Mouse (Mus musculus): ENCODE measurements around the gene Pmm1. TPM values are rescaled to one million over a fixed set of nuclear protein-coding genes. Genes with fewer than 3 reads are reported as not detected.

Pmm1 gene
- polyA plus RNA-seq (2014; fragmentation: Nextera tagmentation; extraction: Ambion mirVana): 18.3 and 19.7 TPM in 2 replicates

GRCm38 (mm10) chr15:81960171-81961077, at the start of gene Pmm1:
Gene Pmm1, minus strand, starts transcription at chr15:81960930.
- Histone ChIP-seq H3K4me2 (ENCODE audit: low read length) (peak within 1 kb of the TSS; percentile 99), H3K4me1 (ENCODE audit: control insufficient read depth in 2 of 2, insufficient read depth in 2 of 2, low read length in 2 of 2) (0 out of 4 replicates have a peak, but pooled peaks cover 0 to 6% of the 10 kb centered on the region in 2 experiments), H3K9me3 (ENCODE audit: control insufficient read depth, low read length) (no peaks in the 10 kb centered on the region), H3K27ac (replicated peaks in 1 of 2; ENCODE audit: control insufficient read depth in 1 of 2, insufficient read depth in 1 of 2, low read depth in 2 of 2, low read length in 2 of 2) (peak within 1 kb of the TSS; percentile 72 to 74), H3K9ac (ENCODE audit: low read length) (peak within 1 kb of the TSS; percentile 77), H3K4me3 (ENCODE audit: control insufficient read depth in 1 of 2, insufficient read depth in 1 of 2, low read depth in 1 of 2, low read length in 2 of 2) (peak within 1 kb of the TSS; percentile 58 to 70), H3K27me3 (ENCODE audit: control insufficient read depth, insufficient read depth, low read length) (no peaks in the 10 kb centered on the region), H3K36me3 (ENCODE audit: control insufficient read depth, insufficient read depth, low read length) (no peaks in the 10 kb centered on the region)
- ATAC-seq (ENCODE audit: insufficient number of reproducible peaks, insufficient read depth, low FRiP score, low read depth): peak; percentile 97
- WGBS: 1% methylated on average over 77 of the region's 77 CpGs

- Histone ChIP-seq H3K4me1 (ENCODE audit: control insufficient read depth in 2 of 2, insufficient read depth in 2 of 2, low read length in 2 of 2) (no peaks in the 10 kb centered on the region), H3K4me2 (ENCODE audit: low read length) (no peak overlapping the region)
- 90% methylated on average over 8 of the region's 8 CpGs for WGBS
Observed at GRCm38 (mm10) chr15:82004257-82004656, 43.5 kb upstream of the Pmm1 start.

DNA sequence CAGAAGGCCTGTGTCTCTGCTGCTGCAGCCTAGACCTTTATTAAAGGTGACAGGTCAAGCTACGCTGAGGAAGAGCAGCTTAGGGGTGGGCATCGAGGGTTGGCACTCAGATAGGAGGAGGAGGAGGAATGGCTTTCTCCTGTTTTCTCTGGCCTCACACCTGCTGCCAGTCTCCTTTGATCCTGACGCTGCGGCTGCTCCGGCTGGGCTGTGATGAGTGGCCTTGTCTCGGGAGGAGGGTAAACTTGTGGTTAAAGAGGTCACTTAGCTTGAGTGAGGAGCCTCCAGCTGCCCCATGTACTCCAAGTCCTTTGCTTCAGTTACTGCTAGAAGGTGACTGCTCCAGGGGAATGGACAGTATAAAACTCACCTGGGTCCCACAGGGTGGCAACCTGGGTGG, 33.3 kb upstream of the Pmm1 start:
- peaks cover 59% of the 10 kb centered on the region for H3K36me3 ChIP-seq (ENCODE audit: control insufficient read depth, insufficient read depth, low read length)
- no peak for ATAC-seq (ENCODE audit: insufficient number of reproducible peaks, insufficient read depth, low FRiP score, low read depth)
- no peaks in the 10 kb centered on the region for H3K27me3 ChIP-seq (ENCODE audit: control insufficient read depth, insufficient read depth, low read length)
- H3K4me2 ChIP-seq (ENCODE audit: low read length): no peak overlapping the region
- no peak overlapping the region for H3K27ac ChIP-seq (replicated peaks in 1 of 2; ENCODE audit: control insufficient read depth in 1 of 2, insufficient read depth in 1 of 2, low read depth in 2 of 2, low read length in 2 of 2)
- H3K9me3 ChIP-seq (ENCODE audit: control insufficient read depth, low read length): no peaks in the 10 kb centered on the region
- no peak overlapping the region for H3K9ac ChIP-seq (ENCODE audit: low read length)
- no peak overlapping the region for H3K4me3 ChIP-seq (ENCODE audit: control insufficient read depth in 1 of 2, insufficient read depth in 1 of 2, low read depth in 1 of 2, low read length in 2 of 2)
- WGBS: 65% methylated on average over 6 of the region's 6 CpGs
- H3K4me1 ChIP-seq (ENCODE audit: control insufficient read depth in 2 of 2, insufficient read depth in 2 of 2, low read length in 2 of 2): peaks cover 10 to 15% of the 10 kb centered on the region in 2 experiments

More at GRCm38 (mm10) chr15:82004257-82004656, 43.5 kb upstream of the Pmm1 start:
- Histone ChIP-seq H3K9ac (ENCODE audit: low read length) (no peak overlapping the region), H3K27me3 (ENCODE audit: control insufficient read depth, insufficient read depth, low read length) (no peaks in the 10 kb centered on the region), H3K36me3 (ENCODE audit: control insufficient read depth, insufficient read depth, low read length) (peaks cover 21% of the 10 kb centered on the region), H3K9me3 (ENCODE audit: control insufficient read depth, low read length) (no peaks in the 10 kb centered on the region), H3K4me3 (ENCODE audit: control insufficient read depth in 1 of 2, insufficient read depth in 1 of 2, low read depth in 1 of 2, low read length in 2 of 2) (no peak overlapping the region), H3K27ac (replicated peaks in 1 of 2; ENCODE audit: control insufficient read depth in 1 of 2, insufficient read depth in 1 of 2, low read depth in 2 of 2, low read length in 2 of 2) (no peak overlapping the region)
- ATAC-seq (ENCODE audit: insufficient number of reproducible peaks, insufficient read depth, low FRiP score, low read depth): no peak

DNA sequence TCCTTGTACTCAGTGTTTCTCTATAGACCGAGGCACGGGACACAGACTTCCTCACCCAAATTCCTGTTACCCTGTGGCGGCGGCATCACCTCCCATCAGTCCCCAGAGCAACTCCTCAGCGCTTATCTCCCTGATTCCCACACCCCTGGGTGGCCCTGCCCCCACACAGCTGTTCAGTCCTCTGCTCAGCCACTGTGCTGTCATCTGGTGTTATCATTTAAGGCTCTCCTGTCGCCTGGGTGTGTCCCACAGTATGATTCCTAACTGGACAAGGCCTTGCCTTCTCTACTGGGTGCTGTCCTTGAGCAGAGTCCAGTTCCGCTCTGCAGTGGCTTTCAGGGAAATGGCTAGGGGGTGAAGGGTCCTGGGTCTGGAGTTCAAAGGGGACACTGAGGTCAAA, 29.8 kb upstream of the Pmm1 start:
- Histone ChIP-seq H3K4me3 (ENCODE audit: control insufficient read depth in 1 of 2, insufficient read depth in 1 of 2, low read depth in 1 of 2, low read length in 2 of 2) (no peak overlapping the region), H3K9me3 (ENCODE audit: control insufficient read depth, low read length) (no peaks in the 10 kb centered on the region), H3K27ac (replicated peaks in 1 of 2; ENCODE audit: control insufficient read depth in 1 of 2, insufficient read depth in 1 of 2, low read depth in 2 of 2, low read length in 2 of 2) (no peak overlapping the region; a peak in 1 of 4 replicates), H3K4me2 (ENCODE audit: low read length) (no peak overlapping the region), H3K9ac (ENCODE audit: low read length) (no peak overlapping the region), H3K36me3 (ENCODE audit: control insufficient read depth, insufficient read depth, low read length) (peaks cover 30% of the 10 kb centered on the region), H3K27me3 (ENCODE audit: control insufficient read depth, insufficient read depth, low read length) (no peaks in the 10 kb centered on the region), H3K4me1 (ENCODE audit: control insufficient read depth in 2 of 2, insufficient read depth in 2 of 2, low read length in 2 of 2) (peaks cover 10 to 15% of the 10 kb centered on the region in 2 experiments)
- no peak for ATAC-seq (ENCODE audit: insufficient number of reproducible peaks, insufficient read depth, low FRiP score, low read depth)
- 14% methylated on average over 7 of the region's 7 CpGs for WGBS

DNA sequence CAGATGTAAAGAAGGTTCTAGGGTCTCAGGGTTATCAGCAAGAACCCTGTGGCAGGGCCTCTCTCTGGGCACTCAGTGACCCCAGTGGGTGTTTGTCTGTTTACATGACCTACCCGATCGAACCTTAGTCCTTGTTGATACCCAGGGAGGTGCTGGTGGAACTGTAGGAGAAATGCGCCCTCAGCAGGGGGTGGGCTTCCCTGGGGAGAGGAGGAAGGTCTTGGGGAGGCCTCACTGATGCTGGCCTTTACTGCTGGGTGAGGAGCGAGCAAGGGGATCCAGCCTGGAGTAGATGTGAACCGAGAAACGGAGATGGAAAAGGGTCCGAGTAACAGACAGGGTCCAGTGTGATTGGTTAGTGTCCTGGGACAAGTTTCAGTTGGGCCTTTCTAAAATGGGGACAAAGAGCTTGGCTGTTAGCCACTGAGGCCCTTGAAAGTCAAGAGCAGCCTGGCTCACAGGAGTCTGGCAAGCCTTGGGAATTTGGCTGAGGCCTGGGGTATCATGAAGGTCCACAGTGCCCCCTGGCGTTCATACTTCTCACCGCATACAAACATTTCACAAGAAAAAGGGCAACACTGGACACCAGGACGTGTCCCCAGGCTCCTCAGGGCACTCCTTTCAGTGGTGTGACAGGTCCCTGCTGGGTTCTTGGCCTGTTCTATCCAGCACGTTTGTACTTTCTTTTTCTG, 28.8 kb upstream of the Pmm1 start:
- no peaks in the 10 kb centered on the region for H3K9me3 ChIP-seq (ENCODE audit: control insufficient read depth, low read length)
- WGBS: 31% methylated on average over 11 of the region's 11 CpGs
- H3K36me3 ChIP-seq (ENCODE audit: control insufficient read depth, insufficient read depth, low read length): peaks cover 19% of the 10 kb centered on the region
- no peaks in the 10 kb centered on the region for H3K27me3 ChIP-seq (ENCODE audit: control insufficient read depth, insufficient read depth, low read length)
- no peak overlapping the region for H3K4me2 ChIP-seq (ENCODE audit: low read length)
- H3K9ac ChIP-seq (ENCODE audit: low read length): peak overlapping the region; percentile 51; the same call in 1 of the 2 replicates
- ATAC-seq (ENCODE audit: insufficient number of reproducible peaks, insufficient read depth, low FRiP score, low read depth): 0 out of 2 replicates have a peak, but pooled peaks have one; percentile 45
- peaks cover 10 to 15% of the 10 kb centered on the region in 2 experiments for H3K4me1 ChIP-seq (ENCODE audit: control insufficient read depth in 2 of 2, insufficient read depth in 2 of 2, low read length in 2 of 2)
- no peak overlapping the region for H3K27ac ChIP-seq (replicated peaks in 1 of 2; ENCODE audit: control insufficient read depth in 1 of 2, insufficient read depth in 1 of 2, low read depth in 2 of 2, low read length in 2 of 2)
- H3K4me3 ChIP-seq (ENCODE audit: control insufficient read depth in 1 of 2, insufficient read depth in 1 of 2, low read depth in 1 of 2, low read length in 2 of 2): no peak overlapping the region

DNA sequence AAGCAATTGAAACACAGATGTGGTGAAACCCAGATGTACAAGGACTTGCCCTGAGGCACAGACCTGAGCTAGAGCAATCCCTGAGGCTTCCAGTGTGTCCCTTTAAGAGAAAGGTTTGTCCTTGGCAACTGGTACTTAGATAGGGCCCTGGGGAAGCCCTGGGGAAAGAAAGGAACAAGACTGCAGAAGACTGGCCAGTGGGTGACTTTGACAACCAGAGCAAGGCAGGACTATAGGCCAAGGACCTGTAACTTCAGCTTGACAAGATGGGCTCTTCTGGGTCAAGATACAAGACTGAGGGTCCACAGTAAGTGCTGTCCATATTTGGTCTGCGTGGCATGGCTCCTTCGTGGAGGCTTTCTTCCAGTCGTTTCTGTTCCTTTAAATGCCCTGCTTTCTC, 26.9 kb upstream of the Pmm1 start, which contains the start of gene Xrcc6:
TSS of gene Xrcc6 (plus strand) at position 190 of the 400 bp plus-strand sequence.
- H3K27ac ChIP-seq (replicated peaks in 1 of 2; ENCODE audit: control insufficient read depth in 1 of 2, insufficient read depth in 1 of 2, low read depth in 2 of 2, low read length in 2 of 2): no peak within 1 kb of the TSS
- H3K4me3 ChIP-seq (ENCODE audit: control insufficient read depth in 1 of 2, insufficient read depth in 1 of 2, low read depth in 1 of 2, low read length in 2 of 2): no peak within 1 kb of the TSS
- ATAC-seq (ENCODE audit: insufficient number of reproducible peaks, insufficient read depth, low FRiP score, low read depth): no peak
- peaks cover 2% of the 10 kb centered on the region; the same call in 1 of the 2 replicates for H3K36me3 ChIP-seq (ENCODE audit: control insufficient read depth, insufficient read depth, low read length)
- no peaks in the 10 kb centered on the region for H3K9me3 ChIP-seq (ENCODE audit: control insufficient read depth, low read length)
- no peaks in the 10 kb centered on the region for H3K27me3 ChIP-seq (ENCODE audit: control insufficient read depth, insufficient read depth, low read length)
- H3K4me1 ChIP-seq (ENCODE audit: control insufficient read depth in 2 of 2, insufficient read depth in 2 of 2, low read length in 2 of 2): peaks cover 10 to 15% of the 10 kb centered on the region in 2 experiments
- H3K4me2 ChIP-seq (ENCODE audit: low read length): no peak within 1 kb of the TSS
- 68% methylated on average over 3 of the region's 3 CpGs for WGBS
- no peak within 1 kb of the TSS for H3K9ac ChIP-seq (ENCODE audit: low read length)

- Histone ChIP-seq H3K4me1 (ENCODE audit: control insufficient read depth in 2 of 2, insufficient read depth in 2 of 2, low read length in 2 of 2) (peaks cover 4 to 12% of the 10 kb centered on the region in 2 experiments), H3K9me3 (ENCODE audit: control insufficient read depth, low read length) (no peaks in the 10 kb centered on the region), H3K4me2 (ENCODE audit: low read length) (no peak overlapping the region), H3K27ac (replicated peaks in 1 of 2; ENCODE audit: control insufficient read depth in 1 of 2, insufficient read depth in 1 of 2, low read depth in 2 of 2, low read length in 2 of 2) (no peak overlapping the region), H3K9ac (ENCODE audit: low read length) (no peak overlapping the region), H3K27me3 (ENCODE audit: control insufficient read depth, insufficient read depth, low read length) (no peaks in the 10 kb centered on the region), H3K36me3 (ENCODE audit: control insufficient read depth, insufficient read depth, low read length) (no peaks in the 10 kb centered on the region), H3K4me3 (ENCODE audit: control insufficient read depth in 1 of 2, insufficient read depth in 1 of 2, low read depth in 1 of 2, low read length in 2 of 2) (no peak overlapping the region)
- no peak for ATAC-seq (ENCODE audit: insufficient number of reproducible peaks, insufficient read depth, low FRiP score, low read depth)
- WGBS: 78% methylated on average over 2 of the region's 2 CpGs
Observed at GRCm38 (mm10) chr15:81985267-81986161, 24.8 kb upstream of the Pmm1 start.

All from heart, embryonic 14.5 days (tissue).